Mouse (Mus musculus): ENCODE results near the gene Syf2. TPM values are rescaled to one million over a fixed set of nuclear protein-coding genes. Genes with fewer than 3 reads are reported as not detected.

Gene Syf2
- total and polyA plus RNA-seq, 3 experiments, result 94.6 to 165 (median 103) TPM

DNA sequence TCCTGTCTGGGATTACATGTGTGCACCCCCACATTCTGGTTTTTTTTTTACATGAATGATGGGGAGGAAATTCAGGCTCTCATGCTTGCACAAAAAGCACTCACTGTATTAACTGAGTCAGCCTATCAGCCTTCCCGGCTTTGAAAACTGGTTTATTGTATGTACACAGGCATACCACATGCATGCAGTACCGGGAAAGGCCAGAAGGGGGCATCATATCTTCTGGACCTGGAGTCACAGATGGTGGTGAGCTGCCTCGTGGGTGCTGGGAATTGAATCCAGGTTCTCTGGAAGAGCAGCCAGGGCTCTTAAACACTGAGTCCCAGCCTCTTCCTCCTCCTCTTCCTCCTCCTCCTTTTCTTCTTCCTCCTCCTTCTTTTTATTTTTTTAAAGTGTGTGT, 53.9 kb downstream of the Syf2 start:
- no peaks in the 10 kb centered on the region for H3K79me2 ChIP-seq (ENCODE audit: control insufficient read depth, insufficient read depth, low read length, poor library complexity)
- no peak overlapping the region for H3K9ac ChIP-seq (ENCODE audit: control insufficient read depth, low read depth, low read length, poor library complexity, severe bottlenecking)
- H3K27ac ChIP-seq (ENCODE audit: control insufficient read depth, low read depth, low read length), result no peak overlapping the region
- H3K4me3 ChIP-seq (ENCODE audit: control insufficient read depth in 1 of 2, insufficient read depth in 1 of 2, low read depth in 2 of 2, low read length in 2 of 2), result no peak overlapping the region
- peaks cover 0 to 24% of the 10 kb centered on the region in 2 experiments; a peak in 2 of 4 replicates for H3K36me3 ChIP-seq (ENCODE audit: control insufficient read depth in 1 of 2, insufficient read depth in 2 of 2, low read length in 2 of 2)
- DNase-seq (ENCODE audit: low read depth, low spot score), result peak; percentile 79
- peaks cover 2 to 4% of the 10 kb centered on the region in 2 experiments; a peak in 3 of 4 replicates for H3K27me3 ChIP-seq (ENCODE audit: control insufficient read depth in 1 of 2, insufficient read depth in 2 of 2, low read length in 2 of 2)
- TF ChIP-seq KAT2A (conservative IDR thresholded peaks at IDR 0.05; ENCODE audit: low read depth, low read length) (no peak), MEF2A (IDR thresholded peaks at IDR 0.05; ENCODE audit: extremely low read depth, insufficient replicate concordance, low read depth, low read length, poor library complexity, severe bottlenecking) (no peak), ELF1 (IDR thresholded peaks at IDR 0.05; ENCODE audit: low read depth, low read length) (no peak), GABPA (IDR thresholded peaks at IDR 0.05; ENCODE audit: low read depth, low read length) (no peak), USF2 (IDR thresholded peaks at IDR 0.05; ENCODE audit: borderline replicate concordance in 1 of 2, insufficient read depth in 1 of 2, low read depth in 1 of 2, low read length in 2 of 2) (no peak), CTCF (IDR thresholded peaks at IDR 0.05 in 2 of 3, conservative IDR thresholded peaks at IDR 0.05 in 1 of 3; ENCODE audit: control insufficient read depth in 1 of 3, insufficient read depth in 1 of 3, low read depth in 2 of 3, low read length in 3 of 3, poor library complexity in 1 of 3, severe bottlenecking in 1 of 3) (peak; percentile 62 to 92 (median 69)), NRF1 (IDR thresholded peaks at IDR 0.05; ENCODE audit: insufficient read depth, low read depth, low read length, poor library complexity, severe bottlenecking) (no peak), UBTF (IDR thresholded peaks at IDR 0.05; ENCODE audit: borderline replicate concordance, insufficient read depth, low read depth, low read length) (no peak), BHLHE40 (IDR thresholded peaks at IDR 0.05; ENCODE audit: borderline replicate concordance, low read depth, low read length) (no peak), MAFK (IDR thresholded peaks at IDR 0.05; ENCODE audit: borderline replicate concordance, low read depth, low read length) (no peak), SMC3 (IDR thresholded peaks at IDR 0.05; ENCODE audit: low read depth, low read length) (peak; percentile 45), TBP (IDR thresholded peaks at IDR 0.05; ENCODE audit: low read depth, low read length) (0 out of 2 replicates have a peak, but pooled peaks have one; percentile 12), RAD21 (IDR thresholded peaks at IDR 0.05; ENCODE audit: low read depth, low read length) (no peak; the same call in none of the 2 replicates), MXI1 (IDR thresholded peaks at IDR 0.05; ENCODE audit: low read depth, low read length) (no peak), ZKSCAN1 (IDR thresholded peaks at IDR 0.05; ENCODE audit: low read depth, low read length) (no peak)
- H3K9me3 ChIP-seq (replicated peaks; ENCODE audit: insufficient read depth, low read length), result no peaks in the 10 kb centered on the region
- peaks cover 15 to 19% of the 10 kb centered on the region in 2 experiments for H3K4me1 ChIP-seq (ENCODE audit: control insufficient read depth in 1 of 2, insufficient read depth in 2 of 2, low read length in 2 of 2)

DNA sequence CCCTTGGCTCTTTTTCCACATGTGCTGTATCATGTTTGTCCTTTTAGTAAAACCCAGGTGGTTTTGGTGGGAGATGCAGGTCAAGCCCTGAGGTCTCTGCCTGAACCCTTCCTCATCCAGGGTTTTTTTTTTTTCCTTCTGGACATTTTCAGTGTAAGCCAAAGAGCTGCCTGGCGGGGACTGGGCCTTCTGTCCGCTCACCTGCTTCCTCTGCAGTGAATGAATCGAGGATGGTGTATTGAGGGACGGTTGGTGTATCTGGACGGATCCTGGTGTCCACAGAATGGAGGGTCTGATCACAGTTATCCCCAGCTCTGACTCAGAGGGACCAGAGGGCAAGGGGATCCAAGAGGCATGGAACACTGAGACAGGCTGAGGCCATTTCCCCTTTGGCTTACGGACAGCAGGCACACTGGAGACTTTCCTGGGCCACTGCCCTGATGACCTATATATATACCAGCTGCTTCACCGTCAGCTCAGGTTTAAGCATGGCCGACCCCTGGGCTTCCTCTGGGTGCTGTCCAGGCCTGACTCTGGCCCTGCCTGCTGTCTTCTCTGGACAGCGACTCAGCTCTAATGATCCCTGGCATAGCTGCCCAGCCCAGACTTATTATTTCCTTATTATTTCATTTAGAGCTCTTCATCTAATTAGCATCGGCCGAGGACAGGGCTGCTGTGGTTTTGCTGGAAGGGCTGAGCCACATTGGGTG, 55.1 kb downstream of the Syf2 start:
- Histone ChIP-seq H3K4me1 (ENCODE audit: control insufficient read depth in 1 of 2, insufficient read depth in 2 of 2, low read length in 2 of 2) (peaks cover 15 to 19% of the 10 kb centered on the region in 2 experiments), H3K9me3 (replicated peaks; ENCODE audit: insufficient read depth, low read length) (no peaks in the 10 kb centered on the region), H3K9ac (ENCODE audit: control insufficient read depth, low read depth, low read length, poor library complexity, severe bottlenecking) (no peak overlapping the region), H3K27me3 (ENCODE audit: control insufficient read depth in 1 of 2, insufficient read depth in 2 of 2, low read length in 2 of 2) (peaks cover 4 to 7% of the 10 kb centered on the region in 2 experiments; a peak in 3 of 4 replicates), H3K27ac (ENCODE audit: control insufficient read depth, low read depth, low read length) (no peak overlapping the region), H3K4me3 (ENCODE audit: control insufficient read depth in 1 of 2, insufficient read depth in 1 of 2, low read depth in 2 of 2, low read length in 2 of 2) (no peak overlapping the region), H3K79me2 (ENCODE audit: control insufficient read depth, insufficient read depth, low read length, poor library complexity) (no peaks in the 10 kb centered on the region), H3K36me3 (ENCODE audit: control insufficient read depth in 1 of 2, insufficient read depth in 2 of 2, low read length in 2 of 2) (peaks cover 0 to 24% of the 10 kb centered on the region in 2 experiments; a peak in 2 of 4 replicates)
- no peak for DNase-seq (ENCODE audit: low read depth, low spot score)
- TF ChIP-seq RAD21 (IDR thresholded peaks at IDR 0.05; ENCODE audit: low read depth, low read length) (no peak), CHD2 (IDR thresholded peaks at IDR 0.05; ENCODE audit: low read length) (no peak), MYC (IDR thresholded peaks at IDR 0.05; ENCODE audit: low read depth, low read length) (no peak), POLR2A (IDR thresholded peaks at IDR 0.05; ENCODE audit: control insufficient read depth in 1 of 2, insufficient read depth in 1 of 2, low read depth in 1 of 2, low read length in 2 of 2, poor library complexity in 1 of 2) (no peak), GATA1 (IDR thresholded peaks at IDR 0.05; ENCODE audit: low read depth, low read length) (no peak), KAT2A (conservative IDR thresholded peaks at IDR 0.05; ENCODE audit: low read depth, low read length) (no peak), RCOR1 (IDR thresholded peaks at IDR 0.05; ENCODE audit: low read depth, low read length) (no peak), POLR2AphosphoS2 (IDR thresholded peaks at IDR 0.05; ENCODE audit: low read length) (no peak), ETS1 (IDR thresholded peaks at IDR 0.05; ENCODE audit: low read depth, low read length) (no peak)

Data from MEL (cell line).